Mouse (Mus musculus): Measurements from ENCODE around the gene Htr5b. TPM values are rescaled to one million over a fixed set of nuclear protein-coding genes. Genes with fewer than 3 reads are reported as not detected.

Gene Htr5b
- polyA plus RNA-seq (2015; fragmentation: Nextera tagmentation; extraction: Ambion mirVana) = not detected in 2 replicates

DNA sequence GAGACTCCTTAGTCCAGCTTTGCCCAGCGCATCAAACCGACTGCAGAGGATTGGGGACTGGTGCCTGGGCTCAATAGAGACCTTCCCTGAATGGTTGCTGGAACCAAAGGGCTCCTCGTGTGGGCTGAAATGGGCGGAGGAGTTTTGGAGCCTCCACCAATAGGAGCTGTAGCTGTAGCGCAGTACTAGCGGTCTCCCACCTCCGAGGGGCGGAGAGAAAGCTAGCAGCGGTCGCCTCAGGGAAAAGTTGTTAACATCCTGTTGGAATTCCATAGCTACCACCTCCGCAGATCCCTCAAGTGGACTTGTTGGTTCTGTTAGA, at the start of gene Htr5b:
Gene Htr5b (minus strand): TSS at position 67 of the 322 bp plus-strand sequence.
- peak; percentile 88; the same call in 1 of the 2 replicates for ATAC-seq (ENCODE audit: borderline replicate concordance, extremely low read depth, low FRiP score, low TSS enrichment)
- Histone ChIP-seq H3K4me2 (peak within 1 kb of the TSS; percentile 57), H3K9ac (no peak within 1 kb of the TSS), H3K27me3 (peaks cover 32% of the 10 kb centered on the region), H3K9me3 (no peaks in the 10 kb centered on the region), H3K36me3 (no peaks in the 10 kb centered on the region), H3K4me3 (peak within 1 kb of the TSS; percentile 19), H3K4me1 (peaks cover 12% of the 10 kb centered on the region), H3K27ac (no peak within 1 kb of the TSS)
- WGBS = 2% methylated on average over 11 of the region's 11 CpGs

GRCm38 (mm10) chr1:121577491-121577890, 49.2 kb upstream of the Htr5b start:
- no peaks in the 10 kb centered on the region for H3K9me3 ChIP-seq
- H3K4me2 ChIP-seq = no peak overlapping the region
- no peaks in the 10 kb centered on the region for H3K27me3 ChIP-seq
- H3K27ac ChIP-seq = no peak overlapping the region
- ATAC-seq (ENCODE audit: borderline replicate concordance, extremely low read depth, low FRiP score, low TSS enrichment) = no peak
- H3K9ac ChIP-seq = no peak overlapping the region
- H3K4me1 ChIP-seq = no peaks in the 10 kb centered on the region
- no peaks in the 10 kb centered on the region for H3K36me3 ChIP-seq
- no peak overlapping the region for H3K4me3 ChIP-seq
- WGBS = 67% methylated on average over 1 of the region's 1 CpGs

DNA sequence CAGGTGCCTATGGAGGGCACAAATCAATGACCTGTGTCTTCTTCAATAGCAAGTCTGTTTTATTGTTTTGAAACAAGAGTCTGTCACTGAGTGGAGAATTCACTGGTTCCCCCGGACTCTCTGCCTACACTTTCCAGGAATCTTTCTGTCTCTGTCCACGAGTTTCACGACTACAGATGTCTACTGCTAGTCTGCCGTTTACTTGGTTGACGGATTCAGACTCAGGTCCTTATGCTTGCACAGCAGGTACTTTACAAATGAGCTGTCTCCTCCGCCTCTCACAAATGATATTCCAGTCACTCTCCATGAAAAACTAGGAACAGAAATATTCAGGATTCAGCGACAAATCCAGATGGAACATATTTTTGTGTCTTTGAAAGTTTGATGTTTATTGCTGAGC, 42.3 kb upstream of the Htr5b start:
- peaks cover 1% of the 10 kb centered on the region; the same call in 1 of the 2 replicates for H3K36me3 ChIP-seq
- H3K9me3 ChIP-seq = no peaks in the 10 kb centered on the region
- no peak overlapping the region for H3K4me2 ChIP-seq
- peaks cover 7% of the 10 kb centered on the region; the same call in 1 of the 2 replicates for H3K4me1 ChIP-seq
- ATAC-seq (ENCODE audit: borderline replicate concordance, extremely low read depth, low FRiP score, low TSS enrichment) = no peak
- H3K27ac ChIP-seq = no peak overlapping the region
- H3K4me3 ChIP-seq = no peak overlapping the region
- H3K9ac ChIP-seq = no peak overlapping the region
- no peaks in the 10 kb centered on the region for H3K27me3 ChIP-seq
- WGBS = 83% methylated on average over 7 of the region's 7 CpGs

- H3K4me1 ChIP-seq = peaks cover 7% of the 10 kb centered on the region; the same call in 1 of the 2 replicates
- H3K4me2 ChIP-seq = peak within 1 kb of the TSS; percentile 59
- H3K9ac ChIP-seq = peak within 1 kb of the TSS; percentile 60
- H3K27me3 ChIP-seq = no peaks in the 10 kb centered on the region
- H3K36me3 ChIP-seq = peaks cover 26% of the 10 kb centered on the region
- peak; percentile 96 for ATAC-seq (ENCODE audit: borderline replicate concordance, extremely low read depth, low FRiP score, low TSS enrichment)
- no peaks in the 10 kb centered on the region for H3K9me3 ChIP-seq
- H3K4me3 ChIP-seq = peak within 1 kb of the TSS; percentile 78
- H3K27ac ChIP-seq = 0 out of 2 replicates have a peak within 1 kb of the TSS, but pooled peaks have one; percentile 29
- WGBS = 7% methylated on average over 53 of the region's 53 CpGs
These were observed 39.5 kb upstream of the Htr5b start, which contains the start of gene Ddx18 for GRCm38 (mm10) chr1:121567521-121568489. Gene Ddx18 (minus strand): TSS chr1:121567989.

DNA sequence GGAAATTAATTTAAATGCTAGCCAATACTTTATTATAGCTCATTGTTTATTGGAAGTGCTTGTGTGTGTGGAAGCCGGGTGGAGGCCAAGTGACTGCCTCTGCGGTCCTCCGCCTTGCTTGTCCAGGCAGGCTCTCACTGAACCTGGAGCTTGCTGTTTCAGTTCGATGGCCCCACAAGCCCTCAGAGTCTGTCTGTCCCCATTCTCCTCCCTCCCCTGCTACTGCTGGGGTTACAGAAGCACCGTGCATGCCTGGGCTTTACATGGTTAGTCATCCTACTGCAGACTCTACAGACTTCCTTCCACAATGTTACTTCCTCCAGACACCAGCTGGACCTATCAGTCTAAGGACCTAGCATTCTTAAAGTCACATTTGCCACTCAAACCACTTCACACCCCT, 29.6 kb upstream of the Htr5b start:
- Histone ChIP-seq H3K4me2 (no peak overlapping the region), H3K9ac (no peak overlapping the region), H3K27ac (no peak overlapping the region), H3K4me3 (no peak overlapping the region), H3K36me3 (peaks cover 93% of the 10 kb centered on the region), H3K4me1 (no peaks in the 10 kb centered on the region), H3K27me3 (no peaks in the 10 kb centered on the region), H3K9me3 (no peaks in the 10 kb centered on the region)
- no peak for ATAC-seq (ENCODE audit: borderline replicate concordance, extremely low read depth, low FRiP score, low TSS enrichment)
- 91% methylated on average over 5 of the region's 5 CpGs for WGBS

DNA sequence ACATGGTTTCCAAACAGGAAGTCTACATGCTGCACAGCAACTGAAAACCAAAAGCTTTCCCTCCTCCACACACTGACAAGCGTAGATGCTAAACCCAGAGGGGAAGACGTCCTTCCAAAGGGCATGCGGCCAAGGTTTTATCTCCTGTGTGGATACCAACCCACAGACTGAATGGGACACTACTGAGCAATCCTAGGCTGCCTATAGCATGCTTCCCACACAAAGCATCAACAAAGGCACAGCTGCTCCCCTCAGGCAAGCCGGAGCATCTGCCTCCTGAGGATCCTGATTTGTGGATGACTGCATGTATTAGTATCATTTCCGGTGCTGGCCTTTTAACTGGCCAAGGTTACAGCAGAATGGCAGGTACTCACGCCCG, 23.2 kb upstream of the Htr5b start:
- Histone ChIP-seq H3K9me3 (no peaks in the 10 kb centered on the region), H3K36me3 (peaks cover 44% of the 10 kb centered on the region), H3K4me1 (no peaks in the 10 kb centered on the region), H3K27ac (no peak overlapping the region), H3K27me3 (no peaks in the 10 kb centered on the region), H3K4me2 (no peak overlapping the region), H3K9ac (no peak overlapping the region), H3K4me3 (no peak overlapping the region)
- ATAC-seq (ENCODE audit: borderline replicate concordance, extremely low read depth, low FRiP score, low TSS enrichment) = no peak
- 82% methylated on average over 7 of the region's 7 CpGs for WGBS

DNA sequence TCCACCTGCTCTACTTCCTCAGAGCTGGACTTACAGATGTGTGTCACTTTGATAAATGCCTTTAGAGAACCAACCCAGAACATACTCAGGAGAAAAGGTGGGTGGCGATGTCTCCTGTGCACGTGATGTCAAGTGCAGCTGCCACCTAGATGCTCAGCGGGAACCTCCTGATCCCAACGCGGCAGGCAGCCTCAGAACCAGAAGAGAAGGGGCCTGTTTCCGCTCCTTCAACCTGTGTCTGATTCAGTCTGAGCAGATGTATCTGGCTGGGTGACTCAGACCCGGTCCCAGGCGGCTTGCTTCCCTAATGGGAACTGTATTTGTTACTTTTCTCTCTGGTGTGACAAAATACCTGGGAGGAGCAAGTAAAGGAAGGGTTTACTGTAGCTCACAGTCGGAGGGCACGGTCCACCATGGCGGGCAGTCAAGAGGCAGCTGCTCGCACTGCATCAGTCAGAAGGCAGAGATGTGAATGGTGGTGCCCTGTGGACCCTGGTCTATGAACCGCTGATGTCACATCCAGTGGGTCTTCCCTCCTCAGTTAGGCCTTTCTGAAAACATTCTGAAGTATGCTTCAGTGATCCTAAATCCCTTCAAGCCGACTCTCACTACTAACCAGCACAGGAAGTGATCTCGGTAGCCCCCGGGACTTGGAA, 22.7 kb upstream of the Htr5b start:
- Histone ChIP-seq H3K27ac (no peak overlapping the region), H3K4me3 (no peak overlapping the region), H3K27me3 (no peaks in the 10 kb centered on the region), H3K36me3 (peaks cover 38% of the 10 kb centered on the region), H3K9ac (no peak overlapping the region), H3K4me2 (no peak overlapping the region), H3K4me1 (no peaks in the 10 kb centered on the region), H3K9me3 (no peaks in the 10 kb centered on the region)
- WGBS = 83% methylated on average over 16 of the region's 16 CpGs
- ATAC-seq (ENCODE audit: borderline replicate concordance, extremely low read depth, low FRiP score, low TSS enrichment) = no peak

- Histone ChIP-seq H3K9me3 (no peaks in the 10 kb centered on the region), H3K4me3 (no peak overlapping the region), H3K9ac (no peak overlapping the region), H3K4me2 (no peak overlapping the region), H3K36me3 (peaks cover 24% of the 10 kb centered on the region), H3K27ac (no peak overlapping the region), H3K4me1 (no peaks in the 10 kb centered on the region), H3K27me3 (no peaks in the 10 kb centered on the region)
- no peak for ATAC-seq (ENCODE audit: borderline replicate concordance, extremely low read depth, low FRiP score, low TSS enrichment)
- WGBS = 64% methylated on average over 4 of the region's 4 CpGs
These were observed 21.2 kb upstream of the Htr5b start for GRCm38 (mm10) chr1:121549456-121549855.

DNA sequence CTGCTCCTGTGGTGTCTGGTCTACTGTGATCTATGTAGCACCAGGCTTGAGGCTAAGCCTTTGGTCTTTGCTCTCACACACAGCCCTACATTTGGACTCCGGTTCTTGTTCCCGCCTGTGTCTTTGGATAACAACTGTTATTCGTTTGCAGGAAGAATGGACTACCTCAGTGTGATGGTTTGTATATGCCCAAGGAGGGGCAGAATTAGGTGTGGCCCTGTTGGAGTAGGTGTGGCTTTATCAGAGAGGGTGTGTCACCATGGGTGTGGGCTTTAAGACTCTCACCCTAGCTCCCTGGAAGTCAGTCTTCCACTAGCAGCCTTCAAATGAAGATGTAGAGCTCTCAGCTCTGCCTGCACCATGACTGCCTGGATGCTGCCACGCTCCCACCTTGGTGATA, 20.4 kb upstream of the Htr5b start:
- H3K4me1 ChIP-seq = no peaks in the 10 kb centered on the region
- H3K27ac ChIP-seq = no peak overlapping the region
- no peak for ATAC-seq (ENCODE audit: borderline replicate concordance, extremely low read depth, low FRiP score, low TSS enrichment)
- H3K4me2 ChIP-seq = no peak overlapping the region
- 92% methylated on average over 4 of the region's 4 CpGs for WGBS
- no peak overlapping the region for H3K9ac ChIP-seq
- no peaks in the 10 kb centered on the region for H3K9me3 ChIP-seq
- H3K4me3 ChIP-seq = no peak overlapping the region
- peaks cover 18% of the 10 kb centered on the region for H3K36me3 ChIP-seq
- H3K27me3 ChIP-seq = no peaks in the 10 kb centered on the region

- Histone ChIP-seq H3K36me3 (peaks cover 4% of the 10 kb centered on the region; the same call in 1 of the 2 replicates), H3K9me3 (no peaks in the 10 kb centered on the region), H3K4me3 (no peak overlapping the region), H3K27me3 (no peaks in the 10 kb centered on the region), H3K4me1 (no peaks in the 10 kb centered on the region), H3K9ac (no peak overlapping the region), H3K27ac (no peak overlapping the region), H3K4me2 (no peak overlapping the region)
- WGBS = 54% methylated on average over 2 of the region's 2 CpGs
- ATAC-seq (ENCODE audit: borderline replicate concordance, extremely low read depth, low FRiP score, low TSS enrichment) = no peak
These were observed 18.6 kb upstream of the Htr5b start for GRCm38 (mm10) chr1:121546844-121547243.

GRCm38 (mm10) chr1:121540361-121540760, 12.1 kb upstream of the Htr5b start:
- Histone ChIP-seq H3K27me3 (no peaks in the 10 kb centered on the region), H3K27ac (no peak overlapping the region), H3K4me2 (no peak overlapping the region), H3K9me3 (no peaks in the 10 kb centered on the region), H3K4me1 (no peaks in the 10 kb centered on the region), H3K36me3 (no peaks in the 10 kb centered on the region), H3K9ac (no peak overlapping the region), H3K4me3 (no peak overlapping the region)
- ATAC-seq (ENCODE audit: borderline replicate concordance, extremely low read depth, low FRiP score, low TSS enrichment) = no peak
- WGBS = 48% methylated on average over 8 of the region's 8 CpGs

DNA sequence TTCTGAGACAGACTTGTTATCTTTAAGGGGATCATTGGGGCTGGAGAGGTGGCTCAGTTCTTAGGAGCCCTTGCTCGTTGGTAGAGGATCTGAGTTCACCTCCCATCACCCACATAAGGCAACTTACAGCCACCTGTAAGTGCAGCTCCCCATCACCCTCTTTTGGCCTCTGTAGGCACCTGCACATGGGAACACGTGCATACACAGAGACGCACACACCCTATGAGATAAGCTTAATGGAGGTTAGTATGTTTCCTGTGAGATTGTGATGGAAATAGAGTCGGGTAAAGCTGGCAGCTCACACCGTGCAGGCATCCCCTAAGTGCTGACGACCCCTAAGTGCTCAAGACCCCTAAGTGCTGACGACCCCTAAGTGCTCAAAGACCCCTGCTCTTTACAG, 3.2 kb upstream of the Htr5b start:
- ATAC-seq (ENCODE audit: borderline replicate concordance, extremely low read depth, low FRiP score, low TSS enrichment) = no peak
- WGBS = 54% methylated on average over 7 of the region's 7 CpGs
- Histone ChIP-seq H3K9me3 (no peaks in the 10 kb centered on the region), H3K27ac (no peak overlapping the region), H3K4me1 (peaks cover 12% of the 10 kb centered on the region), H3K9ac (no peak overlapping the region), H3K36me3 (no peaks in the 10 kb centered on the region), H3K27me3 (peaks cover 32% of the 10 kb centered on the region), H3K4me2 (no peak overlapping the region), H3K4me3 (no peak overlapping the region)

All from lung, embryonic 15.5 days (tissue).